Mouse (Mus musculus) neural tube, embryonic 12.5 days (tissue): Measurements from ENCODE around the gene Tdo2. TPM values are rescaled to one million over a fixed set of nuclear protein-coding genes. Genes with fewer than 3 reads are reported as not detected.

Experiments
- ATAC-seq: fragments of 200-750 bp; cut with Nextera tagmentation; 2 replicates; pipeline ENCODE4 v1.8.0; 2017; ENCODE audit warnings: low read depth, mild to moderate bottlenecking, moderate TSS enrichment, moderate library complexity; ENCODE audit not compliant: low FRiP score
- H3K27ac ChIP-seq: fragments of 300-500 bp; sonication (generic); 2 replicates; pipeline ENCODE4 v1.5.1; 2016
- H3K27me3 ChIP-seq: fragments of 300-500 bp; sonication (generic); replicated peaks from 2 replicates; pipeline ENCODE4 v1.6.1; 2016; ENCODE audit warnings: mild to moderate bottlenecking
- H3K36me3 ChIP-seq: fragments of 300-500 bp; sonication (generic); 2 replicates; pipeline ENCODE4 v1.6.1; 2016; ENCODE audit warnings: mild to moderate bottlenecking
- H3K4me1 ChIP-seq: fragments of 300-500 bp; sonication (generic); 2 replicates; pipeline ENCODE4 v1.6.1; 2016
- H3K4me2 ChIP-seq: fragments of 300-500 bp; sonication (generic); replicated peaks from 2 replicates; pipeline ENCODE4 v1.6.1; 2016; ENCODE audit warnings: mild to moderate bottlenecking
- H3K4me3 ChIP-seq: fragments of 300-500 bp; sonication (generic); 2 replicates; pipeline ENCODE4 v1.5.1; 2016
- H3K9ac ChIP-seq: fragments of 300-500 bp; sonication (generic); 2 replicates; pipeline ENCODE4 v1.6.1; 2016; ENCODE audit warnings: mild to moderate bottlenecking
- H3K9me3 ChIP-seq: fragments of 300-500 bp; sonication (generic); 2 replicates; pipeline ENCODE4 v1.6.1; 2016; ENCODE audit warnings: mild to moderate bottlenecking
- WGBS: fragments of 180-500 bp; shearing (Covaris S2); methylation state at CpG from one replicate; pipeline ENCODE4 v1.1.7; 2016; 5-methylcytosine and 5-hydroxymethylcytosine counted together
- polyA plus RNA-seq: library from polyadenylated mRNA; unstranded; fragments of >200 nt; fragmentation: Nextera tagmentation; extraction: Ambion mirVana; gene quantifications from 2 replicates; pipeline ENCODE4 v1.2.1, GENCODE M21; 2016

Tdo2 gene
- 0.05 TPM in 1 of 2 replicates, not detected in the other for polyA plus RNA-seq

DNA sequence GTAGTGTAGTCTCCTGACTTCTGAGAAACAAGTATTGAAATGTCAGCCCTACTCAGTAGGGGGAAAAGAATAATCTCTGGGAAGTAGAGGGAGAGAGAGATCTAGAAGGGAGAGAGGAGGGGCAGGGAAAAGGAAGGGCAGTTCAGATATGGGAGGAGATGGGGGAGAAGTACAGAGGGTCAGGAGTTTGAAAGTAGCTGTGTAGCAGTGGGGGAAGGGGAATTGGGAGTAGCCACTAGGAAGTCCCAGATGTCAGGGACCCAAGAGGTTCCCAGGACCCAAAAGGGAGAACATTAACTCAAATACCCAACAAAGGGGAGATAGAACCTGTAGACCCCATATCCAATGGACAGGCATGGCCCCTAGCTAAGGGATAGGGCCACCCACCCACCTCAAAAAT lies at the start of gene Tdo2:
Gene Tdo2, minus strand, starts transcription at position 101 of the 400 bp plus-strand sequence.
- H3K4me1 ChIP-seq = no peaks in the 10 kb centered on the region
- ATAC-seq = no peak
- H3K27me3 ChIP-seq = no peaks in the 10 kb centered on the region
- H3K36me3 ChIP-seq = no peaks in the 10 kb centered on the region
- H3K27ac ChIP-seq = no peak within 1 kb of the TSS
- no peak within 1 kb of the TSS for H3K4me2 ChIP-seq
- no peak within 1 kb of the TSS for H3K4me3 ChIP-seq
- no peaks in the 10 kb centered on the region for H3K9me3 ChIP-seq
- H3K9ac ChIP-seq = no peak within 1 kb of the TSS

DNA sequence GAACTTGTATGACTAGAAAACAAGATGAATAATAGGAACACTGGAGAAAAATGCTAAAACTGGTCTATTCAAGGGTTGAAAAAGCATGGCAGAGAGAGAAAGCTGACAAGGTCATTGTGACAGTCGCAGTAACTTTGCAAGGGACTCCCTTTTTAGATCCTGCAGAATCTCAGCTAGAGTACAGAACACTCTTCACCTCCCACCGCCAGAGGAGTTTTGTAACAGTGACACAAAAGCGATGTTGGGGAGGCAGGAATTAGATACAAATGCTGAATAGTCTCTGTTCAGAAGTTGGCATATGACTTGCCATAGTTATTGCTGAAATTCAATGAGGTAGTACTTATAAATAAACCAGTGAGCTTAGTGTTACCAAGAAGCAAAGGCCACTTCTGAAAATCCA lies 47.1 kb upstream of the Tdo2 start:
- no peak overlapping the region for H3K9ac ChIP-seq
- no peaks in the 10 kb centered on the region for H3K4me1 ChIP-seq
- H3K27me3 ChIP-seq = no peaks in the 10 kb centered on the region
- no peak for ATAC-seq
- H3K4me3 ChIP-seq = no peak overlapping the region
- H3K36me3 ChIP-seq = no peaks in the 10 kb centered on the region
- H3K9me3 ChIP-seq = no peaks in the 10 kb centered on the region
- H3K4me2 ChIP-seq = no peak overlapping the region
- WGBS = 84% methylated on average over 3 of the region's 3 CpGs
- H3K27ac ChIP-seq = no peak overlapping the region

DNA sequence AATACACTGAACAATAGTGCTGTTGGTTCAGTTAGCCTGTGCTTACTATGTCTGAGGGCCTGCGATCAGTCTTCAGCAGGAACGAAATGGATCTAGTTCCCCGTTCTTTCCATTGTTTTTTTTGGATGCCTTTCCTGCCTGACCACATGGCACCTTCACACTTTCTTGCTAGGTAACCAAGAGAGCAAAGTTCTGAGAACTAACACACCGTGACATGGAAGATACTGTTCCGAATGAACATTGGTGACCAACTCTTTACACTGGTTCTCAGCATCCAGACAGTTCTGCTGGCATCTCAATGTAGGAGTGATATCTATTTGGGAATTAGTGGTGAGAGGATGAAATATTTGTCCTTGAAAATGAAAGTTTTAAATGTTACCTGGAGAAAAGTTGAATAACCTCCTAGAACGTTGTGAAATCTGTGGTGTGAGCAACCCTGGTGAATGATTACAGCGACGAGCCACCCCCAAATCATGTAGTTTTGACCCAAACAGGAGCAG lies 46.5 kb upstream of the Tdo2 start:
- Histone ChIP-seq H3K4me2 (no peak overlapping the region), H3K9ac (no peak overlapping the region), H3K4me3 (no peak overlapping the region), H3K27me3 (no peaks in the 10 kb centered on the region), H3K4me1 (no peaks in the 10 kb centered on the region), H3K9me3 (no peaks in the 10 kb centered on the region), H3K36me3 (no peaks in the 10 kb centered on the region), H3K27ac (no peak overlapping the region)
- no peak for ATAC-seq
- WGBS = 88% methylated on average over 8 of the region's 8 CpGs

DNA sequence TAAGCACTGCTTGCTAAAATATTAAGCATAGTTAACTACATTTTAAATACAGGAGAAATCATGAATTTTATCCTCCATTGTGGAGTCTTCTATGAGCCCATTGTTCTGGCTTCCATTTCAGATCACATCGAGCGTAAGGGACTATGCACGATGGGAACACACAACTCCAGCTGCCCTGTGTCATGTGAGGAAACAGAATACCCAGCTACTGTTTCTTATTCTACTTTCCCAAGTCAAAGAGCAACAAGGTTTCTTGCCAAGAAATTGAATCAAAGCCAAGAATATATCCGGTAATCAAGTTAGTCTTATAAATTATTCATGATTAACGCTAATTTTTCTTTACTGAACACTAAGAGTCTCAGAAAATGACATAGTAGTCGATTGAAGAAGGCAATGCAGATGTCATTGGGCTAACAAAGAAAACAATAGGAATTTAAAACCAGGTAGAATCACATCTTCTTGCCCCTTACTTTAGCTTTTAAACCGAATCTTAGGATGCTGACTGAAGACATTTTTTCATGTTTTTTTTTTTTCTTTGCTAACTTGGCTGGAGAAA lies 38.2 kb upstream of the Tdo2 start:
- Histone ChIP-seq H3K27me3 (no peaks in the 10 kb centered on the region), H3K36me3 (no peaks in the 10 kb centered on the region), H3K4me1 (no peaks in the 10 kb centered on the region), H3K27ac (no peak overlapping the region), H3K9me3 (no peaks in the 10 kb centered on the region), H3K9ac (no peak overlapping the region), H3K4me2 (no peak overlapping the region), H3K4me3 (no peak overlapping the region)
- WGBS = 55% methylated on average over 7 of the region's 7 CpGs
- no peak for ATAC-seq

DNA sequence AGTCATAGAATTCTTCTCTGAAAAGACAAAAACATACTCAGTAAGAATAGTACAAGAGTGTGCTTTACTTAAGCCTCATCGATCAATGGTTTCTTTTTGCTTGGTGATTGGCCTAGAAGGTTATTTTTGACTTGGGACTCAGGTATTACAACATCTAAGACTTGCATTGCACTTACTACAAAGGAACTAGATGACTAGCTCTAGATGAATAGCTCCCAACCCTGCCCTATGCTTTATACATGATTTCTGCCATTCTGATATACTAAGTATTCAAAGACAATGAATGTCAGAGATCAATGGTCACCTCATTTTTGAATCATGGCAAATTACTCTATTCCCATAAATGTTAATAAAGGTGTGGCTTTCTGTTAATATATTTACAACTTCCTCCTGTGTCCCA lies 31.0 kb upstream of the Tdo2 start:
- H3K27ac ChIP-seq = no peak overlapping the region
- no peak overlapping the region for H3K9ac ChIP-seq
- WGBS = 96% methylated on average over 1 of the region's 1 CpGs
- H3K9me3 ChIP-seq = no peaks in the 10 kb centered on the region
- H3K4me3 ChIP-seq = no peak overlapping the region
- no peak for ATAC-seq
- H3K36me3 ChIP-seq = no peaks in the 10 kb centered on the region
- no peaks in the 10 kb centered on the region for H3K4me1 ChIP-seq
- H3K27me3 ChIP-seq = no peaks in the 10 kb centered on the region
- H3K4me2 ChIP-seq = no peak overlapping the region

DNA sequence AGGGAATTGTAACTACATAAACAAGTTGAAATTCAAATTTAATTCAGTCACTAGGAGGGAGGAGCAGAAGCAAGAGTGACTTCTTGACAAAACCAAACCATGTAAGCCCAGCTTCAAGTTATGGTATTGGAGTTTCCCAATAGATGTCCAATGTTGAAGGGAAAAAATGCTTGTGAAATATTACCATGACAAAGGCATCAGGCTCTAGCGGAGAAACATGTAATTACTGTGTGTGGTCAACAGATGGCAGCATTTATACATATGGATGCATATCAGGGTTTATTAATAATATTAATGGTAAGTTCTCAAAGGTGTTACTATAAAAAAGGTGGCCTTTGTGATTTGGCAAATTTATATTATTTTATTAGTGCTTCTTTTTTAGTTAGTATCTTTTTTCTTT lies 20.0 kb upstream of the Tdo2 start:
- Histone ChIP-seq H3K9me3 (no peaks in the 10 kb centered on the region), H3K9ac (no peak overlapping the region), H3K4me1 (no peaks in the 10 kb centered on the region), H3K4me2 (no peak overlapping the region), H3K27ac (no peak overlapping the region), H3K4me3 (no peak overlapping the region), H3K27me3 (no peaks in the 10 kb centered on the region), H3K36me3 (no peaks in the 10 kb centered on the region)
- WGBS = 0% methylated on average over 1 of the region's 1 CpGs
- ATAC-seq = no peak; the same call in 1 of the 2 replicates

DNA sequence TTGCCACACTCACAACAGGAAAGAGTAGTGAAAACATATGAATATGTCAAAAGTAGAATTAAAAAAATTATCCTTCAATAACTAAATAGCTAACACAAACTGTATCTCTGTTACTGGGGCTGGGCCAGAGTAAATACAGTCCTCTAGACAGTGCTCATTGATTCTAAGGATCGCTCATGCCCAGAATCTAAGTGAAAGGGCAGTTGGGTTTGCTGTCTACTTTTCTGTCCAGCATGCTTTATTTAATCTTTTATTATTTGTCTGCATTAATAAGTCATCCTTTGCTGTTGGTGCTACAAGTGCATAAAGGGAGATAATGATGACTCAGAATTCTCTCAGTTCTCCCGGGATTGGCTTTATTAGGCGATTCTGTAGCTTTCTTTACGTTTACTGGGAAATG lies 19.4 kb upstream of the Tdo2 start:
- H3K4me1 ChIP-seq = no peaks in the 10 kb centered on the region
- H3K4me3 ChIP-seq = no peak overlapping the region
- no peak for ATAC-seq
- H3K9me3 ChIP-seq = no peaks in the 10 kb centered on the region
- H3K4me2 ChIP-seq = no peak overlapping the region
- 49% methylated on average over 4 of the region's 4 CpGs for WGBS
- no peak overlapping the region for H3K9ac ChIP-seq
- H3K27me3 ChIP-seq = no peaks in the 10 kb centered on the region
- no peak overlapping the region for H3K27ac ChIP-seq
- H3K36me3 ChIP-seq = no peaks in the 10 kb centered on the region

DNA sequence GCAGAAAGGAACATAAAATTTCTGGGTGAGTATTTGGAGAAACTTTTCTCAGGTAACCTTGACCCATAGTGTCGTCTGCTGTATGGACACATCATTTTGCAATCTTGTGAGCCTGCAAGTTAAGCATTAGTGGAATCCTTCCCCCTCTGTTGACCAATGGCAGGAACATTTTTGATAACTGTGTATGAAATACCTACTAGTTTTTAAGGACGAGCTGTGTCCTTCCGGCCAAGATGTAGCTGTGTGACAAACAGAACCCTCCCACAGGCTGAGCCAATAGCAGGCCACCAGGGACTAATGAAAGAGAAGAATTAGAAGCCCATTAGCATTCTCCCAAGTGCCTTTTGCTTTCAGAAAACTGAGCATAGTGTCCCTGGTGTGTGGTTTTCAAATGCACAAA lies 14.5 kb upstream of the Tdo2 start:
- Histone ChIP-seq H3K27ac (no peak overlapping the region), H3K4me3 (no peak overlapping the region), H3K4me1 (no peaks in the 10 kb centered on the region), H3K27me3 (no peaks in the 10 kb centered on the region), H3K4me2 (no peak overlapping the region), H3K9me3 (no peaks in the 10 kb centered on the region), H3K36me3 (no peaks in the 10 kb centered on the region), H3K9ac (no peak overlapping the region)
- 58% methylated on average over 3 of the region's 3 CpGs for WGBS
- no peak for ATAC-seq

DNA sequence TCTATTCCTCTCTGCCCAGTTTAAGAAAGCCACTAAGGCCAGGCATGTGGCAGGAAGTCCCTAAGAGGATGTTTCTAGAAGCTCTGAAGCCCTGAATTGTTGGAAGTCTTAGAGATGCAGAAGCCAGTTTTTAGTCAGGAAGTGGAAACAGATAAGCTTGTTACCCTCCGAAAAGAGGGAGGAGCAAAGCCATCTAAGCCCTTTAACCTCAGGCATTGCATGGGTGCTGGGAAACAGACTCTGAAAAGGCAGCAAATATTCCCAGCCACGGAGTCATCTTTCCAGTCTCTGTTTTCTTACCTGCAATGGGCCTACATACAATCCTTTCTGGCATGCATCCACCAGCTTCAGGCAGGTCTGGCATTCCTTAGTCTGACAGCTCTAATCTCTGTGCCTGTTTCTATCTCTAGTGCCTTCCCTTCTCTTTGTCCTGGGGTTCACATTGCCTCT lies 13.7 kb upstream of the Tdo2 start:
- H3K27me3 ChIP-seq = no peaks in the 10 kb centered on the region
- H3K4me2 ChIP-seq = no peak overlapping the region
- no peak overlapping the region for H3K4me3 ChIP-seq
- H3K9ac ChIP-seq = no peak overlapping the region
- H3K9me3 ChIP-seq = no peaks in the 10 kb centered on the region
- no peak for ATAC-seq
- H3K27ac ChIP-seq = no peak overlapping the region
- no peaks in the 10 kb centered on the region for H3K36me3 ChIP-seq
- H3K4me1 ChIP-seq = no peaks in the 10 kb centered on the region
- WGBS = 58% methylated on average over 2 of the region's 2 CpGs

DNA sequence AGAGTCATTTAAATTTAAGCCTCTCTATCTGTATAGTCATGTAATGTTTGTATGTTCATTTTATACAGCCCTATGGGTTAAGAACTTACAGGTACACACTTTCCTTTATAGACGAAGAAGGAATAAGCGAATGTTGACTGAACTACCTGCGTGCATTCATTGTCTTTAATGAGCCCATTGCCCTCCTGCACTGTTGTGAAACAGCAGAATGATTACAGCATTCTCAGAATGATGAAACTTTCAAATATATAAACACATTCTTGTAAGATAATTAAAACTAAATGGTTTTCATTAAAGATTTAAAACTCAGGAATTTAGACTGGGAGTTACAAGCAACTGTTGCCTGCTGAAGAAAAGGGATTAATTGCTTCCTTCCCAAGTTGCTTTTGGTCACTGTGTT lies 11.6 kb upstream of the Tdo2 start:
- WGBS = 95% methylated on average over 3 of the region's 3 CpGs
- Histone ChIP-seq H3K27me3 (no peaks in the 10 kb centered on the region), H3K9me3 (no peaks in the 10 kb centered on the region), H3K27ac (no peak overlapping the region), H3K4me1 (no peaks in the 10 kb centered on the region), H3K4me3 (no peak overlapping the region), H3K9ac (no peak overlapping the region), H3K36me3 (no peaks in the 10 kb centered on the region), H3K4me2 (no peak overlapping the region)
- ATAC-seq = no peak

DNA sequence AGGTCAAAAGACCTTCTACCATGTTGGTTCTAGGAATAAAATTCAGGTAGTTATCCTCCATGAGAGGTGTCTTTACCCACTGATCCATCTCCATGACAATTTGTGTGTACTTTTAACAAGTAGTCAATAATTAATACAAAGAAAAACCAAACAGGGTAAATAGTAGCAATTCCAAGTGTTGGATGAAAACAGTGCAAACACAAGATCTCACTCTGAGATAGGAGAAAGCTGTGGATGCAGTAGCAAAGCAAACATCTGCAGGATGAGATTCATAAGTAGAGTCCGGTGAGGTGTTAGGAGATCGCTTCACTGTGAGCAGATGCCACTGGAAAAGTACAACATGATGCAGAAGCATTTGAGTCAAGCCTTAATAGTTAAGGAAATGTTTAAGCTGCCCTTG lies 10.1 kb upstream of the Tdo2 start:
- 97% methylated on average over 2 of the region's 2 CpGs for WGBS
- no peaks in the 10 kb centered on the region for H3K27me3 ChIP-seq
- H3K27ac ChIP-seq = no peak overlapping the region
- no peaks in the 10 kb centered on the region for H3K9me3 ChIP-seq
- H3K36me3 ChIP-seq = no peaks in the 10 kb centered on the region
- H3K4me3 ChIP-seq = no peak overlapping the region
- H3K4me1 ChIP-seq = no peaks in the 10 kb centered on the region
- H3K9ac ChIP-seq = no peak overlapping the region
- no peak overlapping the region for H3K4me2 ChIP-seq
- ATAC-seq = no peak

DNA sequence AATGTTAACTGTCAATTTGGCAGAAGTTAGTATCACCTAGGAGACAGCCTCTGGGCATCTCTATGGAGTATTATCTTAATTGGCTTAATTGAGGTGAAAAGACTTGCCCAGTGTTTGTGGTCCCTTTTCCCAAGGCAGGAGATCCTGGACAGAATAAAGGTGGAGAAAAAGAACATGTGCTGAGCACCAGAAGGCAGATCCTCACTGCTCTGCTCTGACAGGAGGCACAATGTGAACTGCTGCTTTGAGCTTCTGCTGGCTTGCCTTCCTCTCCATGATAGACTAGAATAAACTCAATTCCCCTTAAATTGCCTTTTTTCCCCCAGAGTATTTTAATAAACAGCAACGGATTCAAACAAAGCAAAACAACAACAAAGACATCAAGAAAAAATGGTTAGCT lies 9.1 kb upstream of the Tdo2 start:
- no peaks in the 10 kb centered on the region for H3K4me1 ChIP-seq
- H3K4me3 ChIP-seq = no peak overlapping the region
- no peaks in the 10 kb centered on the region for H3K36me3 ChIP-seq
- ATAC-seq = no peak
- no peaks in the 10 kb centered on the region for H3K9me3 ChIP-seq
- H3K4me2 ChIP-seq = no peak overlapping the region
- 70% methylated on average over 1 of the region's 1 CpGs for WGBS
- no peak overlapping the region for H3K9ac ChIP-seq
- no peak overlapping the region for H3K27ac ChIP-seq
- no peaks in the 10 kb centered on the region for H3K27me3 ChIP-seq

DNA sequence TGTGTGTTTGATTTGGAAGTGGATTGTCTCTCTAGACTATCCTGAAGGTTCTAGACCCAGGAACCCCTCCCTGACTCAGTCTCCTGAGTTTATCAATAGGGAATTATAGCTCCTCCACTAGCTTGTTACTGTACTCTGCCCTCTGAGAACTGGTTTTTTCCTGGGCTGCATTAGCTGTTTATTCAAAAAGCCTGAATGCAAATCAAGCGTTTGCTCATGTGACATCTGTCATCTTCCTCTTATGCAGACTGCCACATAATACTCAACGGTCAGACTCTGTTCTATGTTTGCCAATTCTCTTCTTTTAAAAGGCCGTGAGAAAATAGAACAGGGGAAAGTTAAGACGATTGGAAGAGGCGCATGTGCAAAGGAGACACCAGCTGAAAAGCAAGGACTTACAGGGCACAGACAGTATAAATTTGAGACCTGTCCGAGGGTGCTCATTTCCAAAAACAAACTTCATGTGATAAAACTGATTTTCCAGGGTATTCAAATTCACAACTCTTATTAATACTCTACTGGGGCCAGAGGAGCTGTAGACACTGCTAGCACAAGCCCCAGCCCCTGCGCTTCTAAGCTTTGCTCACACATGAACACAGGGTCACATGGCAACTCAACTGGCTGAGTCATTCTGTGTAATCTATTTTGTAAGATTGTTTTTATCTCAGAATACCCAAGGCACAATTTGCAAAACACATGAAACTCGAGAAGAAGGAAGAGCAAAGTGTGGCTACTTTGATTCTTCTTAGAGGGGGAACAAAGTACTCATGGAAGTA lies 7.3 kb upstream of the Tdo2 start:
- Histone ChIP-seq H3K9ac (no peak overlapping the region), H3K4me2 (no peak overlapping the region), H3K4me1 (no peaks in the 10 kb centered on the region), H3K9me3 (no peaks in the 10 kb centered on the region), H3K4me3 (no peak overlapping the region), H3K27me3 (no peaks in the 10 kb centered on the region), H3K27ac (no peak overlapping the region), H3K36me3 (no peaks in the 10 kb centered on the region)
- 83% methylated on average over 8 of the region's 8 CpGs for WGBS
- ATAC-seq = no peak
